Mouse (Mus musculus): Measurements from ENCODE around the gene Rbm19. TPM values are rescaled to one million over a fixed set of nuclear protein-coding genes. Genes with fewer than 3 reads are reported as not detected.

The Rbm19 gene
- polyA plus RNA-seq, 1 experiment from 2014 or later, result 17.8 TPM

- peak; percentile 66 for ATAC-seq
- no peak overlapping the region for H3K4me3 ChIP-seq
- peak overlapping the region; percentile 73 for H3K27ac ChIP-seq
- WGBS, result 40% methylated on average over 10 of the region's 10 CpGs
- H3K9ac ChIP-seq, result 0 out of 2 replicates have a peak overlapping the region, but pooled peaks have one; percentile 37
- no peaks in the 10 kb centered on the region for H3K27me3 ChIP-seq
- H3K4me1 ChIP-seq, result peaks cover 32% of the 10 kb centered on the region
- no peaks in the 10 kb centered on the region for H3K9me3 ChIP-seq (replicated peaks)
- no peak overlapping the region for H3K4me2 ChIP-seq
- H3K36me3 ChIP-seq (ENCODE audit: poor library complexity, severe bottlenecking), result peaks cover 1% of the 10 kb centered on the region; the same call in 1 of the 2 replicates
Measured at GRCm38 (mm10) chr5:120155672-120156071, 39.4 kb downstream of the Rbm19 start.

- no peak overlapping the region for H3K4me2 ChIP-seq
- no peak overlapping the region for H3K4me3 ChIP-seq
- peaks cover 32% of the 10 kb centered on the region for H3K4me1 ChIP-seq
- no peaks in the 10 kb centered on the region for H3K36me3 ChIP-seq (ENCODE audit: poor library complexity, severe bottlenecking)
- ATAC-seq, result peak; percentile 39; the same call in 1 of the 2 replicates
- 62% methylated on average over 21 of the region's 21 CpGs for WGBS
- no peaks in the 10 kb centered on the region for H3K9me3 ChIP-seq (replicated peaks)
- H3K27me3 ChIP-seq, result no peaks in the 10 kb centered on the region
- peak overlapping the region; percentile 73 for H3K27ac ChIP-seq
- H3K9ac ChIP-seq, result 0 out of 2 replicates have a peak overlapping the region, but pooled peaks have one; percentile 40
Measured at GRCm38 (mm10) chr5:120156166-120156909, 40.1 kb downstream of the Rbm19 start.

GRCm38 (mm10) chr5:120157115-120157514 is 40.9 kb downstream of the Rbm19 start:
- Histone ChIP-seq H3K27me3 (no peaks in the 10 kb centered on the region), H3K4me1 (peaks cover 32% of the 10 kb centered on the region), H3K4me2 (no peak overlapping the region), H3K27ac (peak overlapping the region; percentile 73; the same call in 1 of the 2 replicates), H3K9ac (no peak overlapping the region), H3K4me3 (no peak overlapping the region), H3K36me3 (ENCODE audit: poor library complexity, severe bottlenecking) (no peaks in the 10 kb centered on the region), H3K9me3 (replicated peaks) (no peaks in the 10 kb centered on the region)
- WGBS, result 78% methylated on average over 3 of the region's 3 CpGs
- ATAC-seq, result no peak

GRCm38 (mm10) chr5:120158476-120158875 is 42.2 kb downstream of the Rbm19 start:
- Histone ChIP-seq H3K9ac (no peak overlapping the region), H3K9me3 (replicated peaks) (no peaks in the 10 kb centered on the region), H3K27me3 (no peaks in the 10 kb centered on the region), H3K4me2 (no peak overlapping the region), H3K4me3 (no peak overlapping the region), H3K27ac (no peak overlapping the region), H3K4me1 (peaks cover 34% of the 10 kb centered on the region), H3K36me3 (ENCODE audit: poor library complexity, severe bottlenecking) (no peaks in the 10 kb centered on the region)
- no peak for ATAC-seq
- WGBS, result 76% methylated on average over 2 of the region's 2 CpGs

GRCm38 (mm10) chr5:120160923-120161658 is 44.8 kb downstream of the Rbm19 start:
- Histone ChIP-seq H3K9me3 (replicated peaks) (no peaks in the 10 kb centered on the region), H3K27ac (no peak overlapping the region), H3K4me1 (peaks cover 27% of the 10 kb centered on the region), H3K4me2 (no peak overlapping the region), H3K36me3 (ENCODE audit: poor library complexity, severe bottlenecking) (no peaks in the 10 kb centered on the region), H3K4me3 (no peak overlapping the region), H3K9ac (no peak overlapping the region), H3K27me3 (no peaks in the 10 kb centered on the region)
- no peak for ATAC-seq
- 80% methylated on average over 8 of the region's 8 CpGs for WGBS

- no peak for ATAC-seq
- WGBS, result 97% methylated on average over 10 of the region's 10 CpGs
- no peak overlapping the region for H3K4me2 ChIP-seq
Measured at GRCm38 (mm10) chr5:120162689-120163088, 46.4 kb downstream of the Rbm19 start.

GRCm38 (mm10) chr5:120163428-120163827 is 47.2 kb downstream of the Rbm19 start:
- no peak for ATAC-seq

More at GRCm38 (mm10) chr5:120162689-120163088, 46.4 kb downstream of the Rbm19 start:
- H3K4me3 ChIP-seq, result no peak overlapping the region
- no peaks in the 10 kb centered on the region for H3K9me3 ChIP-seq (replicated peaks)
- H3K4me1 ChIP-seq, result peaks cover 19% of the 10 kb centered on the region
- H3K27me3 ChIP-seq, result no peaks in the 10 kb centered on the region
- H3K27ac ChIP-seq, result no peak overlapping the region
- H3K9ac ChIP-seq, result no peak overlapping the region
- no peaks in the 10 kb centered on the region for H3K36me3 ChIP-seq (ENCODE audit: poor library complexity, severe bottlenecking)

GRCm38 (mm10) chr5:120164450-120164849 is 48.2 kb downstream of the Rbm19 start:
- Histone ChIP-seq H3K4me1 (peaks cover 27% of the 10 kb centered on the region), H3K9ac (no peak overlapping the region), H3K9me3 (replicated peaks) (no peaks in the 10 kb centered on the region), H3K27me3 (no peaks in the 10 kb centered on the region), H3K4me2 (no peak overlapping the region), H3K36me3 (ENCODE audit: poor library complexity, severe bottlenecking) (no peaks in the 10 kb centered on the region), H3K27ac (no peak overlapping the region), H3K4me3 (no peak overlapping the region)
- WGBS, result 76% methylated on average over 11 of the region's 11 CpGs
- ATAC-seq, result peak; percentile 64; the same call in 1 of the 2 replicates

More at GRCm38 (mm10) chr5:120163428-120163827, 47.2 kb downstream of the Rbm19 start:
- Histone ChIP-seq H3K27me3 (no peaks in the 10 kb centered on the region), H3K36me3 (ENCODE audit: poor library complexity, severe bottlenecking) (no peaks in the 10 kb centered on the region), H3K9ac (no peak overlapping the region), H3K9me3 (replicated peaks) (no peaks in the 10 kb centered on the region), H3K27ac (no peak overlapping the region), H3K4me1 (peaks cover 27% of the 10 kb centered on the region), H3K4me3 (no peak overlapping the region), H3K4me2 (no peak overlapping the region)
- 76% methylated on average over 6 of the region's 6 CpGs for WGBS

- H3K4me1 ChIP-seq, result peaks cover 31% of the 10 kb centered on the region
- WGBS, result 72% methylated on average over 9 of the region's 9 CpGs
Measured at GRCm38 (mm10) chr5:120165061-120165942, 49.0 kb downstream of the Rbm19 start.

GRCm38 (mm10) chr5:120167787-120168325 is 51.6 kb downstream of the Rbm19 start:
- no peaks in the 10 kb centered on the region for H3K9me3 ChIP-seq (replicated peaks)
- no peak overlapping the region for H3K27ac ChIP-seq
- H3K4me2 ChIP-seq, result no peak overlapping the region
- WGBS, result 63% methylated on average over 13 of the region's 13 CpGs
- no peak overlapping the region for H3K4me3 ChIP-seq
- peaks cover 52% of the 10 kb centered on the region for H3K4me1 ChIP-seq
- no peaks in the 10 kb centered on the region for H3K36me3 ChIP-seq (ENCODE audit: poor library complexity, severe bottlenecking)
- H3K9ac ChIP-seq, result no peak overlapping the region
- no peaks in the 10 kb centered on the region for H3K27me3 ChIP-seq
- no peak for ATAC-seq

More at GRCm38 (mm10) chr5:120165061-120165942, 49.0 kb downstream of the Rbm19 start:
- H3K9ac ChIP-seq, result no peak overlapping the region
- no peak overlapping the region for H3K4me3 ChIP-seq
- H3K27me3 ChIP-seq, result no peaks in the 10 kb centered on the region
- no peaks in the 10 kb centered on the region for H3K36me3 ChIP-seq (ENCODE audit: poor library complexity, severe bottlenecking)
- ATAC-seq, result no peak
- no peaks in the 10 kb centered on the region for H3K9me3 ChIP-seq (replicated peaks)
- H3K4me2 ChIP-seq, result no peak overlapping the region
- no peak overlapping the region for H3K27ac ChIP-seq
